Mouse (Mus musculus) right cerebral cortex, postnatal 36 days (tissue): Measurements from ENCODE around the gene Nle1.

Experiments used
- DNase-seq, 2 experiments: peaks; one replicate each; pipeline ENCODE4 v3.0.0; 2022; ENCODE audit warnings: low spot score in 2 of 2, mixed read lengths in 1 of 2

Gene Nle1

DNA sequence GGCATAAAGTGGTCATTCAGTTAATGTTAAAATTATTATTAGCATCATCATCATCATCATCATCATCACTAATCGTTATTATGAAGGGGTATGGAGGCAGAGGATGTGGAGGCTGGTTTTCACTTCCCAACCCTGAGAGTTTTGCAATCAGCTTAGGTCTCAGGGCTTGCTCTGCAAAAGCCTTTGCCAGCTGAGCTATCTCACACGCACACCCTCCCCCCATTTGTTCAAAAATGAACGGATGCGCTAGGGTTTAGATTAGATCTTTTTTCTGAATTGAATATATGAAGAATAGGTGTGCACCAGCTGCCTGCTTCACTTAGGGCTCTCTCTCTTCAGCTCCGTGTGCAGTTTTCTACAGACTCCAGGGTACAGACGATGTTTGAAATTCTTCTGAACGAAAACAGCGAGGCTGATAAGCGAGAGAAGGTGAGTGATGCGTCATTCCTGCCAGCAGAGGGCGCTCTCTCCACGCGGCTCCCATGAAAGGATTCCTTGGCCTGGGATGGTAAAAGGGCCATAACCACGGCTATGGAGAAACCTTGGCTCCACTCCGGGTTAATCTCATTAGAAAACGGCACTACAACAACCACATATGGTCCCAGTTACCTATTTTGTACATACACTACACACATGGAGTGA lies 6.6 kb upstream of the Nle1 start:
- DNase-seq: peak; percentile 22 to 41

DNA sequence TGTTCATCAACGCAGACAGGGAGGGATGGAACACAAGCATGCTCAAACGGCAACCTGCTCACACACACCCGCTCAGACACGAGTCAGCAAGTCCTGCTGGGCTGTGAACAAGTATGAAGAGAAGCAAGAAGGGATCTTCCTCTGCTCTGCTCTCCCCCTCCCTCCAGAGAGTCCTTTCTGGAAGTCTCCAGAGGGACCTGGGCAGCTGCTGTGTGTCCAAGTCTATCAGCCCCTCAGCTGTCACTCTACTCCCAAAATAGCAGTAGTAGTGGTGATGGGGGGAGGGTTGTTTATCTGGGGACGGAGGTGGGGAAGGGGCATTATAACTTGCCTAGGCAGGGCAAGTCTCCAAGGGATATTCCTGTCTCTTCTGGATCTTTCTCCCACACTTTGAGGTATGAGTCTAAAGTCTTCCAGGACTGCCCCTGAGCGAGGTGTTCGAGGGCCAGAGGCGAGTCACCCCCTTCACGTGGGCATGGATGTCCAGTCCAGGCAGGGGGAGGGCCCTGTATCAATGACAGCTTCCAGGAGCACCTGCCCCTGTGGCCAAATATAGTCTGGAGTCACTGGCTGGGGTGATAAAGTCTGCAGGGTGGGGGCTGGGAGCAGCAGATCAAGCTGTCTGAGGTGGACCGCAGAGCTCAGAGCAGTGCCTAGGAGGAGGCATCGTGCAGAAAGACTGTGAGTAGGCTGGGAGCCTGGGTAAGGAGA lies 2.6 kb upstream of the Nle1 start:
- no peak for DNase-seq

DNA sequence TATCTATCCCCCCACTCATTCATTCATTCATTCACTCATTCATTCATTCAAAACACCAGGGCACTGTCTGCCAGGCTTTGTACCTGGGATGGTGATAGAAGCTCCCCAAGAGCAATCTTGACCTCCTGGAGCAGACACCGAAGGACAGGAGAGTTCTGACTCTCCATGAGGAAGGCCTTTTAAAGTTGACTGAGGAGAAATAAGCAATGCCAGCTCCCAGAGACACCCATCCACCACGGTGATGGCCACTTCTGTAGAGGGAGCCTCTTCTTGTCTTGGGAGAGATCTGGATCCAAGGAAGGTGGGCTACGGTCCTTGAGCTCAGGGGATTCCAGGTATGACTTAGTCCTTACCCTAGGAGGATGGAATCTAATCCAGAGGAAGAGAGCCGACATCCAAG lies 2.0 kb upstream of the Nle1 start, which contains the start of gene Unc45b:
TSS of gene Unc45b (plus strand) at position 301 of the 400 bp plus-strand sequence.
- DNase-seq: no peak

DNA sequence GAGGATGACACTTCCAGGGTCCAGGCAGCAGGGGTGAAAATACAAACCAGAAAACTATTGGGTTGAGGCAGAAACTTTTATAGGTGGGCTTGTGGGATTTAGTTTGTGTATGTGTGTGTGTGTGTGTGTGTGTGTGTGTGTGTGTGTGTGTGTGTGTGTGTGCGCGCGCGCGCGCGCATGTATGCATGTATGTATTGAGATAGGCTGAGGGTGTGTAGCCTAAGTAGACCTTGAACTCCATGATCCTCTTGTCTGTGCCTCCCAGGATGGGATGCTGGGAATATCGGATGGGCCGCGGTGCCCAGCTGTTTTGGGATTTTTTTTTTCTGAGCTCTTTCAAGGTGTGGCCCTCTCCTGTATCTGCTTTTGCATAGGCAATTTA lies 388 bp upstream of the Nle1 start:
- no peak for DNase-seq

DNA sequence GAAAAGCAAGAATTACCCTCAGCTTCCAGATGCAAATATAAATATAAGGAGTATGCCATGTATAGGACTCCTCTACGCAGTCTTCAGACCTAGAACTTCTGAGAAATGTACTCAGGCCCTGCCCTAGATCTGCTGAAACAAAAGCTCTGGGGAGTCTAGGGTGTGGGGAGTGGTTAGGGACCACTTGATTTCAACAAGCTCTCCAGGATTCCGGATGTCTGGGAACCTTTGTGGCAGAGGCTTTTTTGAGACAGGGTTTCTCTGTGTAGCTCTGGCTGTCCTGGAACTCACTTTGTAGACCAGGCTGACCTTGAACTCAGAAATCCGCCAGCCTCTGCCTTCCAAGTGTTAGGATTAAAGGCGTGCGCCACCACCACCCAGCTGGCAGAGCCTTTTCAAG lies 2.4 kb downstream of the Nle1 start:
- no peak for DNase-seq

DNA sequence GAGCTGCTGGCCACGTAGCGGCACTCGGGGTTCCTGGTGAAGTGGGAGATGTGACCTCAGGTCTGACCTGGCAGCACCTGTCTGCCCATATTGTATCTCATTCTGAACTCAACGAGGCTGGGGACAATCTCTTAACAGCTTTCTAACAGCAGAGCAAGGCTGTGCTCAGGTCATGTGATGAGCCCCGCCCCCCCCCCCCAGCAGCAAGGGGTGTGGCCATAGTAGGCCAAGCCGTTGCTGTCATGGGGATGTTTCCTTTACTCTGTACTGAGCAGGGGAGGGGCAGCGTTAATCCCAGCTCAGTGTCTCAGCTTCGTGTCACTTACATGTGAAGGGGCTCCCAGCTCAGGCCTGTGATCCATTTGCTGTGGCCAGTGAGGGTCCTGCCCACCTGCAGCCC lies 3.3 kb downstream of the Nle1 start:
- DNase-seq: no peak

DNA sequence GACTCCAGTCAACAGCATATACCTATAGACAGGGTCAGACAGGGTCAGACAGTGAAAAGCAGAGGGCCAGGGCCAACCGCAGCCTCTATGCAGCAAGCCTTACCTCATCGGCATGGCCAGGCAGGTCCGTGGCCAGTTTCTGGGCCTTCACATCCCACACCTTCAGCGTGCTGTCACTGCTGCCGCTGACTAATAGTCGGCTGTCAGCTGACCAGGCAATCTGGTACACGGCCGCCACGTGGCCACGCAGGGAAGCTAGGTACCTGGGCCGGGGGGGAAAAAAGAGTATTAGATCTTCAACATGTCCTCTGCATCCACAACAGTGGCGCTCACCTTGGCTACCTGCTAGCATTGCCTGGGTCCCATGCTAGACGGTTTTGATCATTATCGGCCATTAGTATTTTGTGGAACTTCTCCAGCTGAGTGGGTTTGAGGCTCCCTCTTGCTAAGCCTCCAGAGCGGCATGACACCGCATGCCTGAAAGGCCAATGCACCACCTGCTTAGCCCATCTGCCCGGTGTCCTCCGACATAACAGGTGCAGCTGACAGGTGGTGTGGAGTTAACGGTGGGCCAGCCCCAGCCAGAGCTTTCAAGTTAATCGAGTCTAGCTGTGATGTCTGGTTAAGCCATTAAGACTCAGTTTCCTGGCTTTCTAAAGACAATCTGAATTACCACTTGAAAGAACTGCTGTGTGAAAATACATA lies 6.5 kb downstream of the Nle1 start:
- DNase-seq: no peak

DNA sequence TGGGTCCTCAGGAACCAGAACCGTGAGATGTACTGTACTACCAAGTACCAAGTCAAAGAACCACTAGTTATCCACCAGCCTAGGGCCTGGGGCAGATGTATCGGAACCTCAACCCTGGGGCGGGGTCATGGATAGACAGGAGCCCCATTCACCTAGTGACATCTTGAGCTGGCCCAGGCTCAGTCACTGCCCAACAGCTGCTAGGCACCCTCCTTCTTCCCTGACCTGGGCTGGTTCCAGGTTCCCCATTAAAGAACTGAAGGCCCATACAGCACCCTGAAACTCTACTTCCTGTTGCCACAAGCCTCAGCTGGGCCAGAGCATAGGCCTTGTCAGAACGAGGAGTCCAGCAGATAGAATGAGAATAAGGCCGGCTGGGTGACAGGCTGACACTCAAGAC lies 8.5 kb downstream of the Nle1 start:
- no peak for DNase-seq

DNA sequence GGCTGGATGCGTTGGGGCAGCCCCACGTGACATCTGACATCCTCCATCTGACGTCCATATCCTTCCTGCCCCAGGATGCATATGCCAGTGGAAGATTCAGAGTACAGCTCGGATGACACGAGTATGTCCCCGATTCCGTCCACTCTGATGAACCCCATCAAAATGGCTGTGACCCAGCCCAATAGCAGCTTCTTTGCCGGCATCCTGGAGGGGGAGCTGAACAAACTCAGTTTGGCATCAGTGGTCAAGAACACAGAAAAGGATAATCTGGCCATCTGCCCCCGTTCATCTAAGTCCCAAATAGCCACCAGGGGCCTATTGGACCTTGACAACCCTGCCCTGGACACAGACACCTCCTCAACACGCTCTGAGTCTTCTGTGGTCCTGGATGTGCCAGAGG lies 10.7 kb downstream of the Nle1 start:
- no peak for DNase-seq

DNA sequence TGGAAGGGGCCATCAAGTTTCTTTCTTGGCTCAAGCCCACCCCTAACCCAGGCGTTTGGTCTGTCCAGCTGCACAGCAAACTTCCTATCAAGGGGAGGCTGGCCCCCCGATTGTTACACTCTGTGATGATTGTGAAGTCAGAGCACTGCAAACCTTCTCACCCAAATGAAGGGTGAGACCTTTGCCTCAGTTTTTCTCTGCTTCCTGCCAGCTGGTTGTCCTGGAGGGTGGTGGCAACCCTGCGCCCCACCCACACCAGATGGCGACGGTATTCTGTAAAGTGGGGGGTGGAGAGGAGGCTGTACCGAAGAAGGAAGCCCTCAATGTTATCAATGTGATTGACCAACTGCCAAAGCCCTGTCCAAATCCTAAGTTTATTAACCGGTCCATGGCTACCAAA lies 16.3 kb downstream of the Nle1 start, which contains the start of gene Fndc8:
TSS of gene Fndc8 (plus strand) at position 189 of the 400 bp plus-strand sequence.
- no peak for DNase-seq

DNA sequence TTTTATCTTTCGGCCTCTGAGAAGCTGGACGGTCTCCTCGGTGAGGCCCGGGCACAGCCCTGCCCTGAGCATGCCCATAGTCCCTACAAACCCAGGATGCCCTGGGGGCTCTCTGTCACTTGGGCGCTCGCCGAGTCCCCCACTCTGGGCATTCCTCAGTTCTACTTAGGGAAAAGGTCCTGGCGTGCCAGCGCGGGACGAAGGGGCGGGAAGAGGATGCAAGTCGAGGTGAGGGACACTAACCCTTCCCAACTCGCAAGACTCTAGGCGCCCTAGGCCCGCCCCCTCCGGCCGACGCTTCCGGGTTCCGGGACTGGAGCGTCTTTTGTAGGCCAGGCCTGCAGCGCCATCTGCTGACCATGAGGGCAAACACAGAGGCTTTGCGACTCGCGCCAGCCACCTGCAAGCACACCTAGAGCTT lies 17.9 kb downstream of the Nle1 start, which contains the start of gene Rad51d:
TSS of gene Rad51d (minus strand) at position 273 of the 421 bp plus-strand sequence.
- DNase-seq: peak; percentile 86 to 87

DNA sequence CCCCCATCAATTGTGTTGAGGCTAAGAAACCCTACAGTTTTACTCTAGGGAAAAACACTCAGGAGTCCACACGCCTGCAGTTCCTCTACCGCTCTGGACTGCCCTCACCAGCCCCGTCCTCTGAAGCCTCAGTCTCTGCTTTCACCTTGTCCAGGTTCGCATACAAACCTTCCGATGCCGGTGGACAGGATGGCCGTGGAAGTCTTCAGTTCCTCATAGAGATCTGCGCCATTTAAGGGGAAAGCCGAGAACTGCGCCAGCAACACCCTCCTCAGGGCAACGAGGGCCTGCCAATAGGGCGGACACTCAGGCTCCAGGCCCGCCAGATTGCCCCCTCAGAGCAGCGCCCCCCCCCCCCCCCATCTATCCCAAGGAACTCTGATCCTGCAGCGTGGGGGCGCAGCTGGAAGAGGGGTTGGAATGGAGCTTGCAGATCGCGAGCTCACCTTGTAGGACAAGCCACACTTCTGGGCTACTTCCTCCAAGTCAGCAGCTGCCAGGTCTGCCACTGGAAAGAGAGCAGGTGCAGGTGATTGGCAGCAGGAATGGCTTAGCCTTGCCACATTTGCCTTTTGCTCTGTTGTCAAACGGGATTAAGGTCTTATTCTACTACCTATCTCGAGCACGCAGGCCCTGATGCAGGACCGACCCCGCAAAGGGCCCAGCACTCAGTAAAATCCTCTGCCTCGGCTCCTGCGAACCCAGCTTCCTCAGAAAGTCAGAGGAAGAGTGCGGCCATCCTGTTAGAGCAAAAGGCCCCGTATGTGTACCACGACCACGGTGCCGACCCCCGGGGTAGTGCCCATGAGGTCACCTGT lies 18.5 kb downstream of the Nle1 start:
- DNase-seq: no peak

DNA sequence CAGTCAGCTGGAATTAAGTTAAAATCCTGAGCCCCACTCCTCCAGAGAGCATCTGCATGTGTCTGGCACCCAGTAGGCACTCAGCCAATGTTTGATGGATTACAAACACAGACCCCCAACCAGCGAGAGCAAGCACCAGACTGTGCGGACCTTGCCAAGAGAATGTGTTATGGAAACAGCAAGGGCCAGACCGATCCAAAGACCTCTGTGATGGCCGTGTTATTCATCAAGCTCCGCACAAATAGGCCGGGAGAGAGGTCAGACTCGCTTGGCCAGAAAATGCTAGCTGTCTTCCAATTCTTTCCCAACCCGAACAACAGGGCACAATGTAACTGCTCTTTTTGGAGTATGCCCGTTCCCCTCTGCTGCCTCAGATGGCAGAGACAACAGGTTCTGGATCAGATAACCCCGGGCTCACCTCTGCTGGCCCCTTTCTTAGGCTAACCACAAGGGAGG lies 19.7 kb downstream of the Nle1 start:
- no peak for DNase-seq

DNA sequence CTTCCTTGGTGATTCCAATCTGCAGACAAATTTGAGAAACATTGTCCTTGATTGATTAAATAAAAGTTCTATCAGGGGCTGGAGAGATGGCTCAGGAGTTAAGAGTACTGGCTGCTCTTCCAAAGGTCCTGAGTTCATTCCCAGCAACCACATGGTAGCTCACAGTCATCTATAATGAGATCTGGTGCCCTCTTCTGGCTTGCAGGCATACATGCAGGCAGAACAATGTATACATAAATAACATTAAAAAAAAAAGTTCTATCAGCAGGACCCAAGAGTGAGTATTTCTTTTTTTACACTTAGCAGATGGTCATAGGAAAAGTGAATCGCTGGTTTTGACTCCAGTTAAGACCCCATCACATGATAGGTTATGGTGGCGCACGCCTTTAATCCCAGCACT lies 21.7 kb downstream of the Nle1 start:
- DNase-seq: no peak

DNA sequence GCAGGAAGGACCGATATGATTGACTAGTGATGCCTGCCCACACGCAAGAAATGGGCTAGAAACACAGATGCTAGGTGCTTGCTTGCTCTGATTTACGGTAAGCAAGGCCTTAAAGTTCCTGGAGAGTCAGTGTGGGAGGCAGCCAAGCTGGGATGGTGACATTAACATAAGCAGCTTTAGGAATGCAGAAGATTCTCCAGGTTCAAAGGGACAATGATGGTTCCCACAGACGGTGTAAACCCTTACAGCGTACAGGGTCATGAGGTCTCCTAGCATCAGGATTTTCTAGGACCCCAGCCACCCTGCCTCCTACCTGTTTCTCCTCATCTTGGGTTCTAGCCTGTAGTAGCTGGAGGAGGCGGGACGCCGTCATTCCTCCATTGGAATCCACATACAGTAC lies 25.0 kb downstream of the Nle1 start:
- no peak for DNase-seq

DNA sequence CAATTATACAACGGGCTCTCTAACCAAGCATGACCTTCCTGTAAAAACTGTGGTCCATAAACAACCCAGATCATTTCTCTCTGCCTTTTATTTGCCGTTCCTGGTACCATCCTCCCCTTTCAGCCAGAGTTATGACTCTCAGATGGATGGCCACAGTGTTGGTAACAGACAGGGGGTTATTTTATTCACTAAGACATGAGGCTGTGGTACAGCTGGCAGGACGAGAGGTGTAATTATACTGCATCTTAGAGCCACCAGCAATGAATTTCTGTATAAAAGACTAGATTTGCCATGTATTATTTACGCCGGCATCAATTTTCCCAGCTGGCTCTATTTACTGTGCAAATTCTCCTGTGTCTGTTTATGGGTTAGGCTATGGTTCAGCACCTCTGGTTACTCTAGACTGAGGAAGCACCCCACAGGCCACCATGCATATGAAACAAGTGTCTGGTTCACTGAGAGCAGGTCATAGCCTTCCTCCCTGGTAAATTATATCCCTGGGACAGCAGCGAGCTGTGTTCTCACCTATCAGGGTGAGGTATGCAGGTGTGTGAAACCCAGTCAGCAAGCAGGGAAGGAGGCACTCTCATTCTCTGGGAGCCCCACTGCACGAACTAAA lies 30.4 kb downstream of the Nle1 start:
- DNase-seq: no peak

DNA sequence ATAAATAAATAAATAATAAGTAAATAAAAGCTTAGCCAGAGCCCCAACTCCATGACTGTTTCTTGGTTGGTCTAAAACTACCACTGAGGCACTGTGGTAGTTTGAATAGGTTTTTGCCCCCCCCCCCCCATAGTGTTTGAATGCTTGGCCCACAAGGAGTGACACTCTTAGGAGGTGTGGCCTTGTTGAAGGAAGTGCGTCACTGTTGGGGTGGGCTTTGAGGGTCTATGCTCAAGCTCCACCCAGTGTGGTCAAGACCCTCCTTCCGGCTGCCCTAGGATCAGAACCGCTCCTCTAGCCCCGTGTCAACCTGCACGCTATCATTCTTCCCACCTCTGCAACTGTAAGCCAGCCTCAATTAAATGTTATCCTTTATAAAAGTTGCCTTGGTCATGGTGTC lies 32.6 kb downstream of the Nle1 start:
- DNase-seq: no peak

DNA sequence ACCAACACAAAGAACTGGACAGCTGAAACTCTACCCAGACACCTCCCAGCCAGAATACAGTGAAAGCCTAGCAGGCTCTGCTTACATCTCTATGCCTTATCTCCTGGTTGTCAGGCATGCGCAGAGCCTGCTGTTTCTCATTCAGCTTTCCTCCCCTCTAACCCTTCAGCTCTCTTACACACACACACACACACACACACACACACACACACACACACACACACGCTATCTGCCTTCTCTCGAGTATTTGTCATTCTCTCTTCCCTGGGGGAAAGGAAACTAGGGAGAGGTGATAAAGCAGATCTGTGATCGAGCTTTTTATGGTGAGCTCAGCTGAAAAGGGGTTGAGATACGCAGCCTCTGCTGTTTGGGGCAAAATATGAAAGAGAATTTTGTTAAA lies 33.3 kb downstream of the Nle1 start:
- no peak for DNase-seq

DNA sequence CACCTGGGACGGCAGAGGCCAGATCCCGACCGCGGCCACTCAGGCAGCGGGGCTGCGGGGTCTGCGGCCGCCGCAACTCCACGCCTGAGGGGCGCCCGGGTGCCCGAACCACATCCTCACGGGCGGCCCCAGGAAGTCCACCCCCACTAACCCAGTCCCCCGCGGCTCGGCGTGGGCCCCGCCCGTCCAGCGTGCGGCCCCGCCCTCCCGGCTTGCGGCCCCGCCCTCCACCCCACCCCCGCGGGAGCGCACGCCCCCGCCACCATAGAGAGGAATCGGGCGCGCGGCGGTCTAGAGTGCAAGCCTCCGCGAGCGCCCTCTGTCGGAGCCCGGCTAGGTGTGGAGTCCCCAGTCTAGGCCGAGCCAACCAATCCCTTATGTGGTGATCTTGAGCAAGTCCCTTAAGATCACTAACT lies 37.2 kb downstream of the Nle1 start, which contains the start of gene Rffl:
TSS of gene Rffl (minus strand) at position 180 of the 416 bp plus-strand sequence.
- DNase-seq: peak; percentile 83 to 86

DNA sequence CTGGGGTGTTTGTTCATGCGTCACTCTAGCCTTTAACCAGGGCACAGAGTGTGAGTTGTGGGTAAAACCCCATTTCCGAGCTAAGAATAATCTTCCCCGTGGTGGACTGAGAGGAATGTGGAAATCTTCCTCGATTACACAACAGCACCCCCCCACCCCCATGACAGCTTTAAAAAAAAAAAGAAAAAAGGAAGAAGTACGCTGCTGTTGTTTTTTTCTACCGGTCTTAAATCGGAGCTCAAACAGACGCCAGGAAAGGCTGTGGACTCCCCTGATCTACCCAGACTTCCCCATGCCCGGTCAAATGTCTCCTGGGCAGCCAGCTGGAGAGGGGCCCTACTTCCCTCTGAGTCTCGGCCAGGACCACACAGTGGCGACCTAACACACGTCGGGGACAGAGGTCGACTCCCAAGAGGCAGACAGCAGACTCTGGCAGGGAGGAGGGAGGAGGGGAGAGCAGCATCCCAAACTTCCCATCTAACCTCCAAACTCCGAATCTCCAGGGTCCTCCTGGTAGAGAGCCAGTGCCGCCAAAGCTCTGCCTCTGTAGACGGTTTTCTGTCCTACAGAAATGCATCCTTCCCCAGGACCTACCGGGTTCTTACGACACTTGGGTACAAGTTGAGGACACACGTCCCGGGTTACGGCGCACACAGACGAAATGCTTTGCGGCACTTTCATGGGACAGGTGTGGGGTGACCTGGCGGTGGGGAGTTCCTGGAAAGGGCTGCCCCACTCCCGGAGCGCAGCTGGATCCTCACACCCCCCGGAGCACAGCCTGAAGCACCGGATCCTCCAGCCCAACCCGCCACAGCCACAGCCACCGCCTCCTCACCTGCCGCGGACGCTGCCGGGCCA lies 37.8 kb downstream of the Nle1 start:
- DNase-seq: peak; percentile 11 to 17
